Mouse (Mus musculus): ENCODE results near the gene Alkbh1. TPM values are rescaled to one million over a fixed set of nuclear protein-coding genes. Genes with fewer than 3 reads are reported as not detected.

Alkbh1 gene
- polyA plus RNA-seq (2012; rRNA removed): 27.1 and 29.2 TPM in 2 replicates

DNA sequence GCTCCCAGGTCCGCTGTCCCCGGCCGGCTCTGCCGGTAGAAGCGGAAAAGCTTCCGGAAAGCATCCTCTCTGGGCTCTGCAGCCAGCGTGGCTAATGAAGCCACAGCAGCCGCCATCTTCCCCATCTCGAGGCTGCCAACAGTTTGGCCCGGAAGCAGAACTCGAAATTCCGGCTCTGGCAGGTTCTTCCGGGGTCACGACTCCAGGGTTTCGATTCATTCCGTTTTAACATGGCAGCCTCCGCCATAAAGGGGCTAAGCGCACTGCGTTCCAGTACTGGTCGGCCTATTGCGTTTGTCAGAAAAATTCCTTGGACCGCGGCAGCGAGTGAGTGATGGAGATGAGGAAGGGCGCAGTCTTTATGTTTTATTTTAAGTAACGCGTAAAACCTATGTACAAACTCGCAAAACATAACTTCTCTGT lies at the start of gene Alkbh1, which contains the start of gene Slirp:
TSS of gene Alkbh1 (minus strand) at position 318 of the 423 bp plus-strand sequence.
TSS of gene Slirp (plus strand) at position 197 of the 423 bp plus-strand sequence.

DNA sequence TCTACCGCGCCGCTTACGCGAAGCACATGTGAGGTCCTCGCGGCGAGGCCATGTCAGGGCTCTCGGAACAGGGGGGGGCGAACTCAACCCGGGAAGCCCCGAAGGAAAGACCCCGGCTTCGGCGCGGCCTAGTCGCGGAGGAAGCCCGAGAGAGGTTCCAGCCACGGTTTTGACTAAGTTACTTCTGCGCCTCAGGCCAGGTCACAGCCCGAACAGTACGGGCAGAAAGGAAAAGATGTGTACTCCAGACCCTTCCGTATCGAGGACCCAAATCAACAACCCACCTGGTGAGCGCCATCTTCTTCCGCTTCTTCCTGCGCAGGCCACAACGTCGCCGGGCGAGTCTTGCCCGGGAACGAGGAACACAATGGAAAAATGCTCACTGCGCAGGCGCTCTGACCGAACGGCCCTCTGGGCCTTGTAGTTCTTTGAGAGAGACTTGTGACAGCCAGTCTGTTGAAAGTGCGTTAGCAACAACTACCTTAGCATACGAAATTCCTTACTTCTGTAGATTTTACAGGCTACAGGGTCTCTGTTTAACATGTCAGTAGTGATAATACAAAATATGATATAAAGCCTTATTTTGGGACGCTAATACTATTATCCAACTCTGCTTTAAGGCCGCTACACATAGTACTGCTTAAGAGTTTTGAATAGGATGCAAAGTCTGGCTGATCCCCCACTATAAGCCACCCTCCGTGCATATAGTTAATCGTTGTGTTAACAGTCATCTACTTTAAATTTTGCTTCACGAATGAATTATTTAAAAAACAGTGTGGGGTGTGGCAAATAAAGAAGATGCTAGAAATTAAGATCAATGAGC lies 28.4 kb upstream of the Alkbh1 start, which contains the start of gene Snw1:
TSS of gene Snw1 (minus strand) at position 311 of the 823 bp plus-strand sequence.

DNA sequence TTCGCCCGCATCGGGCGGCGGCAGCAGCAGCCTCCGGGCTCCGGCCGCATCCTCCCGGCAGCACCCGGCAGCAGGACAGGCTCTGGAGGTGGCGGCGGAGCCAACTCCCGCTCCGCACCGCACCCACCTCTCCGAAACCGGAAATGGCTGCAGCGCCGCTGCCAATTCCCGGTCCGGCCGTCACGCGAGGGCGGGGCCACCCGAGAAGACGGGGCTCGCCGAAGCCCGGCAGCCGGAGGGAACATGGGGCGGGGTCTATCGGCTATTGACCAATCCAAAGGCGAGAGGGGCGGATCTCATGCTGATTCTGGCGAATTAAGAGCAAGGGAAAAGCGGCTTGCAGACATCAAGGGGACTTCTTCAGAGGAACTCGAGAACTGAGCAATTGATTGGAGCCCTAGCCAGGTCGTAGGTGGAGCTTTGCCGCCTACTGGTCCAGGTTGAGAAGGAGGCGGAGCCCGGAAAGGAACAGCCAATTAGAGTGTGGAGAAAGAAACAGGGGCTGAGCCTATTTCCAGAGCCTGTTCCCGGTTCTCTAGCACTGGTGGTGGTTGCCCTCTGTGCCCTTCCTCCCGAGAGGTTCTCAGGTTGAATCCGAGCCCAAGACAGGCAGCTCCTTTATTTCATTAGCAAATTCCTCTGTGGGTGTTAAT lies 55.6 kb downstream of the Alkbh1 start, which contains the start of gene Sptlc2:
TSS of gene Sptlc2 (minus strand) at position 234 of the 653 bp plus-strand sequence.

Other genes starting within 250 kb of the Alkbh1 start
- 1.7 and 2.4 TPM in 2 replicates for gene Samd15, start 244.3 kb downstream of the Alkbh1 start, polyA plus RNA-seq (2012; rRNA removed)
- gene Tmed8, start 243.6 kb downstream of the Alkbh1 start, polyA plus RNA-seq (2012; rRNA removed): 16.0 and 16.5 TPM in 2 replicates
- 2.2 and 2.9 TPM in 2 replicates for gene Noxred1, start 205.3 kb downstream of the Alkbh1 start, polyA plus RNA-seq (2012; rRNA removed)
- gene Vipas39, start 177.8 kb downstream of the Alkbh1 start, polyA plus RNA-seq (2012; rRNA removed): 65.6 and 66.4 TPM in 2 replicates
- gene Ahsa1, start 177.5 kb downstream of the Alkbh1 start, polyA plus RNA-seq (2012; rRNA removed): 217 and 227 TPM in 2 replicates
- gene Ism2, start 144.3 kb downstream of the Alkbh1 start, polyA plus RNA-seq (2012; rRNA removed): 0.65 and 1.0 TPM in 2 replicates
- gene Sptlc2, start 55.7 kb downstream of the Alkbh1 start, polyA plus RNA-seq (2012; rRNA removed): 40.1 and 46.7 TPM in 2 replicates
- 82.2 and 91.3 TPM in 2 replicates for gene Slirp, start 121 bp downstream of the Alkbh1 start, polyA plus RNA-seq (2012; rRNA removed)
- 40.6 and 45.1 TPM in 2 replicates for gene Snw1, start 28.3 kb upstream of the Alkbh1 start, polyA plus RNA-seq (2012; rRNA removed)
- gene Gm5788, start 50.7 kb upstream of the Alkbh1 start, polyA plus RNA-seq (2012; rRNA removed): not detected in 2 replicates
- gene Gm8300, start 70.3 kb upstream of the Alkbh1 start, polyA plus RNA-seq (2012; rRNA removed): not detected in 2 replicates
- gene Oog1, start 158.7 kb upstream of the Alkbh1 start, polyA plus RNA-seq (2012; rRNA removed): not detected in 2 replicates
- gene Gm4027, start 174.9 kb upstream of the Alkbh1 start, polyA plus RNA-seq (2012; rRNA removed): not detected in 2 replicates
- not detected in 2 replicates for gene Gm16381, start 200.6 kb upstream of the Alkbh1 start, polyA plus RNA-seq (2012; rRNA removed)

Measured in central nervous system, embryonic 18 days (tissue).